Mouse (Mus musculus): Measurements from ENCODE around the gene Fig4. TPM values are rescaled to one million over a fixed set of nuclear protein-coding genes. Genes with fewer than 3 reads are reported as not detected.

Fig4 gene
- polyA plus RNA-seq, 1 experiment from 2014 or later = 16.4 TPM

DNA sequence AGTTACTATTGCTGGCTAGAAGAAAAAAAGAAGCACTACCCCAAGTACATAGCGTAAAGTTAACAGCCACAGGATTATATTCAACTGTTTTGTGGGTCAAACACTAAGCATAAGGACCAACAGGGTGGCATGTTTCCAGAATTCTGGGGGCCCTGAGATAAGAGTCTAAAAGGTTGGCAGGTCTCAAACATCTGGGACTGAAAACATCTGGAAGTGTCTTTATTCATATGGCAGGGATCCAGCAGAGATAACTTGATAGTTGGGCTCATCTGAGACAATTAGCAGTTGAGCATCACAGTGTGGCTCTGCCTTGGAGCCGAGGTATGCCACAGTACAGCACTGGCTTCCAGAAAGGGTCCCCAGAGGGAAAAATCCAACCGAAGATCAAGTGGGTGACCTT is 153.8 kb downstream of the Fig4 start:
- Histone ChIP-seq H3K27ac (ENCODE audit: low read depth) (no peak overlapping the region), H3K9me3 (ENCODE audit: low read depth, low read length) (no peaks in the 10 kb centered on the region), H3K27me3 (ENCODE audit: insufficient read depth, low read length) (no peaks in the 10 kb centered on the region), H3K36me3 (ENCODE audit: insufficient read depth) (no peaks in the 10 kb centered on the region), H3K4me3 (ENCODE audit: low read depth, low read length) (no peak overlapping the region), H3K4me2 (no peak overlapping the region), H3K9ac (no peak overlapping the region), H3K4me1 (ENCODE audit: insufficient read depth) (peaks cover 6% of the 10 kb centered on the region; the same call in 1 of the 2 replicates)
- WGBS = 59% methylated on average over 3 of the region's 3 CpGs
- ATAC-seq (ENCODE audit: insufficient read depth) = no peak; the same call in 1 of the 2 replicates
- TF ChIP-seq CTCF (IDR thresholded peaks at IDR 0.05; ENCODE audit: low read depth) = no peak
- DNase-seq = peak; percentile 41

DNA sequence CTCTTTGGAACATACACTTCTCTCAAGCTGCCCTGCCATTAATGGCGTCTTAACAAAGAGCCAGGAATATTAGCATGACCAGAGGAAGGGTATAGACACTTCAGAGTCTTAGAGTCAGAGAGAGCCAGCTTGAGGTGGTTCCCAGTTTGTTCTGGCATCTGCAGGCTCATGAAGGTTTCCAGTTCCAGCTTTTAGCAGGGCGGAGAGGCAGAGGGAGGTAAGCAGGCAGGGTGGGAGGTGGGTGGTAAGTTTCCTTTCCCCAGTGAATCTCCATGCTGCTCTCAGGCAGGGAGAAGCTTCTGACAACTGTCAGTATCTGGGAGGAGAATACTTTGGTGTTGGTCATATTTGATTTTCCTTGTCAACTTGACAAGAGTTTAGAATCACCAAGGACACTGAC is 156.9 kb downstream of the Fig4 start:
- Histone ChIP-seq H3K36me3 (ENCODE audit: insufficient read depth) (no peaks in the 10 kb centered on the region), H3K4me1 (ENCODE audit: insufficient read depth) (no peaks in the 10 kb centered on the region), H3K9ac (no peak overlapping the region), H3K27ac (ENCODE audit: low read depth) (no peak overlapping the region), H3K9me3 (ENCODE audit: low read depth, low read length) (no peaks in the 10 kb centered on the region), H3K4me2 (no peak overlapping the region), H3K27me3 (ENCODE audit: insufficient read depth, low read length) (no peaks in the 10 kb centered on the region), H3K4me3 (ENCODE audit: low read depth, low read length) (no peak overlapping the region)
- ATAC-seq (ENCODE audit: insufficient read depth) = no peak
- WGBS = 66% methylated on average over 2 of the region's 2 CpGs
- DNase-seq = no peak
- no peak for TF ChIP-seq CTCF (IDR thresholded peaks at IDR 0.05; ENCODE audit: low read depth)

Other genes with a start within 250 kb of the Fig4 start
- gene Gpr6, start 231.0 kb downstream of the Fig4 start, polyA plus RNA-seq (2014; fragmentation: Nextera tagmentation; extraction: Ambion mirVana) = not detected in 2 replicates
- not detected in 2 replicates for gene Ak9, start 720 bp upstream of the Fig4 start, polyA plus RNA-seq (2014; fragmentation: Nextera tagmentation; extraction: Ambion mirVana)
- gene Zbtb24, start 147.1 kb upstream of the Fig4 start, polyA plus RNA-seq (2014; fragmentation: Nextera tagmentation; extraction: Ambion mirVana) = 17.1 and 19.2 TPM in 2 replicates
- 75.1 and 78.7 TPM in 2 replicates for gene Mical1, start 173.1 kb upstream of the Fig4 start, polyA plus RNA-seq (2014; fragmentation: Nextera tagmentation; extraction: Ambion mirVana)
- gene Smpd2, start 187.1 kb upstream of the Fig4 start, polyA plus RNA-seq (2014; fragmentation: Nextera tagmentation; extraction: Ambion mirVana) = 61.4 and 62.4 TPM in 2 replicates
- gene Ppil6, start 187.2 kb upstream of the Fig4 start, polyA plus RNA-seq (2014; fragmentation: Nextera tagmentation; extraction: Ambion mirVana) = 0.73 and 1.2 TPM in 2 replicates
- 196 and 208 TPM in 2 replicates for gene Cd164, start 216.2 kb upstream of the Fig4 start, polyA plus RNA-seq (2014; fragmentation: Nextera tagmentation; extraction: Ambion mirVana)

All from lung, embryonic 14.5 days (tissue).